Mouse (Mus musculus) small intestine, adult 2 months (tissue): ENCODE results near the gene Lrrc29. TPM values are rescaled to one million over a fixed set of nuclear protein-coding genes. Genes with fewer than 3 reads are reported as not detected.
"Not testable (repeated sequence)": the region's sequence is repeated elsewhere in the genome, so short reads cannot be mapped to it uniquely, and the experiment has no call there.

Experiments
- H3K27ac ChIP-seq: fragments of 200-500 bp; 2 replicates; pipeline ENCODE4 v1.5.1; 2012; ENCODE audit warnings: low read depth, low read length, control low read depth, inconsistent platforms; ENCODE audit not compliant: insufficient read depth
- H3K27me3 ChIP-seq: fragments of 200-500 bp; 2 replicates; pipeline ENCODE4 v1.6.1; 2012; ENCODE audit warnings: mild to moderate bottlenecking, moderate library complexity, low read length, inconsistent platforms; ENCODE audit not compliant: control insufficient read depth, insufficient read depth
- H3K36me3 ChIP-seq: fragments of 200-500 bp; 2 replicates; pipeline ENCODE4 v1.6.1; 2012; ENCODE audit warnings: mild to moderate bottlenecking, low read length, control low read depth, inconsistent platforms; ENCODE audit not compliant: control insufficient read depth, insufficient read depth
- H3K4me1 ChIP-seq: fragments of 200-500 bp; 2 replicates; pipeline ENCODE4 v1.6.1; 2012; ENCODE audit warnings: low read length, inconsistent platforms, mixed read lengths; ENCODE audit not compliant: control insufficient read depth, insufficient read depth, insufficient read length
- H3K4me3 ChIP-seq: fragments of 200-500 bp; 2 replicates; pipeline ENCODE4 v1.5.1; 2012; ENCODE audit warnings: low read depth, mild to moderate bottlenecking, control low read depth, inconsistent platforms, low read length, moderate library complexity
- CTCF ChIP-seq: fragments of 200-500 bp; IDR thresholded peaks from 2 replicates; pipeline ENCODE4 v1.5.1; 2012; ENCODE audit warnings: low read depth, mild to moderate bottlenecking, control low read depth, inconsistent platforms, low read length, moderate library complexity, mixed read lengths; ENCODE audit not compliant: insufficient replicate concordance, insufficient read length; ENCODE audit errors: extremely low read depth
- POLR2A ChIP-seq: fragments of 200-500 bp; IDR thresholded peaks from 2 replicates; pipeline ENCODE4 v1.6.1; 2012; ENCODE audit warnings: low read depth, mild to moderate bottlenecking, control low read depth, inconsistent platforms, low read length, moderate library complexity
- WGBS: fragments of 180-500 bp; shearing (Covaris S2); methylation state at CpG from one replicate; pipeline ENCODE4 v1.1.7; 2018; 5-methylcytosine and 5-hydroxymethylcytosine counted together
- polyA plus RNA-seq: library from polyadenylated mRNA; depleted of rRNA; stranded (reverse); fragments of >200 nt; gene quantifications from 2 replicates; pipeline ENCODE4 v1.2.3, GENCODE M21; 2012

The Lrrc29 gene
- polyA plus RNA-seq, 1 experiment = 6.9 TPM

- H3K27me3 ChIP-seq = no peaks in the 10 kb centered on the region; the same call in 1 of the 2 replicates
- H3K36me3 ChIP-seq = no peaks in the 10 kb centered on the region
- H3K27ac ChIP-seq = no peak overlapping the region
- peaks cover 17% of the 10 kb centered on the region for H3K4me1 ChIP-seq
- H3K4me3 ChIP-seq = no peak overlapping the region
- TF ChIP-seq CTCF (no peak), POLR2A (no peak)
- 84% methylated on average over 19 of the region's 19 CpGs for WGBS
Measured at GRCm38 (mm10) chr8:105293405-105293804, 32.7 kb downstream of the Lrrc29 start.

- 87% methylated on average over 7 of the region's 7 CpGs for WGBS
- no peaks in the 10 kb centered on the region; the same call in 1 of the 2 replicates for H3K27me3 ChIP-seq
- no peaks in the 10 kb centered on the region for H3K36me3 ChIP-seq
- H3K4me1 ChIP-seq = peaks cover 15% of the 10 kb centered on the region
- TF ChIP-seq POLR2A (no peak), CTCF (no peak)
- no peak overlapping the region for H3K27ac ChIP-seq
- no peak overlapping the region for H3K4me3 ChIP-seq
Measured at GRCm38 (mm10) chr8:105292471-105292870, 33.6 kb downstream of the Lrrc29 start.

- not testable (repeated sequence) for H3K4me3 ChIP-seq, H3K27me3 ChIP-seq, H3K36me3 ChIP-seq, H3K27ac ChIP-seq
- 59% methylated on average over 3 of the region's 3 CpGs for WGBS
- H3K4me1 ChIP-seq = peaks cover 15% of the 10 kb centered on the region
Measured at GRCm38 (mm10) chr8:105291802-105292201, 34.3 kb downstream of the Lrrc29 start.

GRCm38 (mm10) chr8:105291364-105291763, 34.7 kb downstream of the Lrrc29 start:
- H3K27me3 ChIP-seq, H3K36me3 ChIP-seq, H3K4me3 ChIP-seq, H3K27ac ChIP-seq: not testable (repeated sequence)
- WGBS = 61% methylated on average over 8 of the region's 8 CpGs
- peaks cover 15% of the 10 kb centered on the region for H3K4me1 ChIP-seq

GRCm38 (mm10) chr8:105290554-105291314, 35.3 kb downstream of the Lrrc29 start:
- WGBS = 9% methylated on average over 31 of the region's 31 CpGs
- H3K4me3 ChIP-seq = peak overlapping the region; percentile 75; the same call in 1 of the 2 replicates

GRCm38 (mm10) chr8:105289805-105290460, 36.1 kb downstream of the Lrrc29 start, which contains the start of gene 4931428F04Rik:
TSS of gene 4931428F04Rik (minus strand) at chr8:105289864.
- H3K27ac ChIP-seq = peak within 1 kb of the TSS; percentile 23; the same call in 1 of the 2 replicates
- WGBS = 3% methylated on average over 43 of the region's 43 CpGs

More at GRCm38 (mm10) chr8:105290554-105291314, 35.3 kb downstream of the Lrrc29 start:
- Histone ChIP-seq H3K27ac (no peak overlapping the region), H3K36me3 (no peaks in the 10 kb centered on the region), H3K27me3 (no peaks in the 10 kb centered on the region; the same call in 1 of the 2 replicates), H3K4me1 (peaks cover 12% of the 10 kb centered on the region)
- peak; percentile 96; the same call in 1 of the 2 replicates for TF ChIP-seq CTCF
- TF ChIP-seq POLR2A = peak; percentile 31; the same call in 1 of the 2 replicates

More at GRCm38 (mm10) chr8:105289805-105290460, 36.1 kb downstream of the Lrrc29 start, which contains the start of gene 4931428F04Rik:
- H3K4me1 ChIP-seq = peaks cover 12% of the 10 kb centered on the region
- peak within 1 kb of the TSS; percentile 75 for H3K4me3 ChIP-seq
- no peaks in the 10 kb centered on the region for H3K36me3 ChIP-seq
- 0 out of 2 replicates have a peak, but pooled peaks have one; percentile 31 for TF ChIP-seq CTCF
- no peak for TF ChIP-seq POLR2A
- no peaks in the 10 kb centered on the region; the same call in 1 of the 2 replicates for H3K27me3 ChIP-seq
